Mouse (Mus musculus): ENCODE measurements around the gene Zc3h15.
"Not testable (repeated sequence)": the region's sequence is repeated elsewhere in the genome, so short reads cannot be mapped to it uniquely, and the experiment has no call there.

The Zc3h15 gene

DNA sequence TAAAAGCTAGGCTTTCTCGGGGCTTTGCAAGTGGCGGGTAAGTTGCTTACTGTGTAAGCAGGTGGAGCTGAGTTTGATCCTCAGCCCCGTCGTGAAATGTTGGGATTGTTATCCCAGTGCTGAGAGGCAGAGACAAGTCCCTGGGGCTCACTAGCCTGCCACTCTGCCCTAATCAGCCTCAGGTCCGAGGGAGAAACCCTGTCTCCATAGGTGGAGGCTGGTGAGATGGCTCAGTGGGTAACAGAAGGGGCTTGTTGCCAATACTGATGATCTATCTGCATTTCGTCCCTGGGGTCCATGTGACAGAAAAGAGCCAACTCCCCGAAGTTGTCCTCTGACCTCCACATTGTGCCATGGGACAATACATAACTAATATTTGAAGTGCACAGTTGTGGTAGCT is 30.2 kb downstream of the Zc3h15 start:
- no peak for DNase-seq (ENCODE audit: extremely low spot score)

- no peak for DNase-seq (ENCODE audit: extremely low spot score)
These were observed 30.7 kb downstream of the Zc3h15 start for GRCm38 (mm10) chr2:83674896-83675295.

DNA sequence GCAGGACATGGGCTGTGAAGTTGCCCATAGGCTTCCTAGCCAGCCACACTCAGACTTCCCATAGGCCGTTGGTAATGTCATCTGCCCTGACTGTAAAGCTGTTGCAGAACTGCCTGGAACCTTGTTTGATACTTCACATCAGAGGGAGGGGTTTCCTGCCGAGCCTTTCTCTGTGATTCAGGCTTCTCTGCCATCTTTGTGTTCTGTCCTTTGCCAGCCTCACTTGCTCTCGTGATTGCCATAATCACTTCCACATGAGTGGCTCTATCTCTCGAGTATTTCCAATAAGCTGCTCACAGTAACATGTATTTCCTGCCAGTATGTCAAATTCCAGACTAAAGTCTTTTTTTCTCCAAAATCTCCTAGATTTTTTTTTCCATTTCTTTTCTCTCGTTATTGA is 31.4 kb downstream of the Zc3h15 start:
- no peak for DNase-seq (ENCODE audit: extremely low spot score)

DNA sequence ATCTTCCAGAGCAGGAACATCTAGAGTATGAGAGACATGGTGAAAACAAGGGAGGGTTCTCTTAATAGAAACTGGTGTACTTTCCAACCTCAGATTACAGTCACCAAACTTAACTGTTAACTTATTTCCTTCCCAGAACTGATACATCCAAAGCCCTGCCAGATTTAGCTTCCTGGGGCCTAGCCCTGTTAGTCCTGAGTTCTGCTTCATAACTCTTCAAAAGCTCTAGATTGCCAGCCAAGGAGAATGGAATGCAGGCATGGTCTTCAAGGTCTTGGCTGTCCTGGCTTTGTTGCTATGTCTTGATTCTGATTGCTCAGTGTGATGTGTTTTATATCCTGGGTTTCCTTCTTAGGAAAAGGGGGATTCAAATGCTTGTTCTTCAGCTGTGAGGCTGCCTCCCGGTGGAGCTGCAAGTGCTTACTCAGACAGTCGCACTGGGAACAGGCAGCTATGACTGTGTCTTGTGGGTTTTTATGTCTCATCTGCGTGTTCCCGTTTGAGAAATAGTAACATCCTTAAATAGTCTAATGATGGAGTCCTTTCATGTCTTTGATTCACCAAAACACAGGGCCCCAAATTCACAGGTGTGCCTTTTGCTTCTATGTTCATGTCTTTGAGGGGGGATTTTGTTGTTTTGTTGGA is 32.1 kb downstream of the Zc3h15 start:
- no peak for DNase-seq (ENCODE audit: extremely low spot score)

GRCm38 (mm10) chr2:83681332-83681731 is 37.1 kb downstream of the Zc3h15 start:
- no peak for DNase-seq (ENCODE audit: extremely low spot score)

DNA sequence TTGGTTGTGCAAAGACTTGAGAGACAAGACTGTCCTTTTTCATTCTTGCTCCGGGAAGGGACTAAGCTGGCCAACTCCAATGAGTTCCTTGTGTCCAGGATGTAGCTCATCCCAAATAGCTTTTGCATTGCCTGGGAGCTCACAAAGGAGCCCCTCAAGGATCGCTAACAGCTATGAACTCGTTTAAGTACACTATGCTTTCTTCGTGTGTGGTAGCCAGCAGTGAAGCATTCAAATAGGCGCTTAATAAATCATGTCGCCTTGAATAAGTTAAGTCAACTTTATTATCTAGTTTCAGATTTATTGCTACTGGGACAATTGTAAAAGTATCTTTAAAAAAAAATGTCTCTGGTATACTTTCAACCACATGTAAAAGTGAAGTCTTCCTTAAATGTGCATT is 37.5 kb downstream of the Zc3h15 start:
- no peak for DNase-seq (ENCODE audit: extremely low spot score)

DNA sequence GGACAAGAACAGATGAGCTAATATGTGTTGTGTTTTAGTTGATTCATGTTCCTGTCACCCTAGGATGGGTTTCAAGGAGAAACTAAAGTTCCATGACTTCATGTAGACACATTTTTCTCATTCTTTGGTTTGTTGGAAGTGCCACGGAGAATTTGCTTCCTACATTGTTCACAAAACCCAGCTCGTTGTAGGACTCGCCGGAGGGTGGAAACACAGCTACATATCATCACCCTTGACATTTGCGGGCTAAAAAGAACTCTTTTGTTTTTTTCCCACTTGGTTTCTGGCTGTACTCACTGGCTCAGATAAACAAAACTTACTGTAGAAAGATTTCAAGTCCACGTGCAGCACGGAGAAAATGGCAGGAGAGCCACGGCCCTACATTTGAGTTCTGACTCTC is 38.0 kb downstream of the Zc3h15 start:
- no peak for DNase-seq (ENCODE audit: extremely low spot score)

DNA sequence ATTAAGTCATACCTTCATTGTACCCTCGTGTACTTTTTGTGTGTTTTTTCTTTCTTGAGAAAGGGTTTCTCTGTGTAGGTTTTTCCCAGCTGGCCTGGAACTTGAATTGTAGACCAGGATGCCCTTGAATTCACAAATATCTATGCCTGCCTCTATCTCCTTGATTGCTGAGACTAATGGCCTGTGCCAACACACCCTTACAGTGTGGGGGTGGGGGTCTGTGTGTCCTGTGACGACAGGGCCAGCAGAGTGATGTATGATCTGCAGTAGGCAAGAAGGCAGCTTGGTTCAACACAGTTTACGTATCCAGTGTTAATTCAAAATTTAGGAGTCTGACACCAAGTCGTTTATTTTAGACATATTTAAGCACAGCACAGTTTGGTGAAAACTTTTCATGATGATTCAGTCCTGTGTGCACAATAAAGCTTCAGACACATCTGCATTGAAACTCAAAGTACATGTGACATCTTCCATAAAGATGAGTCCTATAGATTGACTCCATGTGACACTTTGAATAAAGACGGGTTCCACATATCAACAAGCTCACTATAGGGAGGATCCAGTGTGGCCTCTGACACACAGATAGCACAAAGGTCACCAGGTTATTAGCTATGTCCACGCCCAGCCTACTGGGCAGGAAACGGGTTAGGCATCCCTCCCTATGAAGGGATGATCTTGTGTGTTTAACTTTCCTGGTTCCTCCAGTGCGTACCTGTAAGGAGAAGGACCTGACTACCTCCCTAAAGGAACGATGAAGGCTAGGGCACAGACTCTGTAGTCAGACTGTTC is 39.7 kb downstream of the Zc3h15 start:
- no peak for DNase-seq (ENCODE audit: extremely low spot score)

- no peak for DNase-seq (ENCODE audit: extremely low spot score)
These were observed 40.5 kb downstream of the Zc3h15 start for GRCm38 (mm10) chr2:83684691-83685090.

DNA sequence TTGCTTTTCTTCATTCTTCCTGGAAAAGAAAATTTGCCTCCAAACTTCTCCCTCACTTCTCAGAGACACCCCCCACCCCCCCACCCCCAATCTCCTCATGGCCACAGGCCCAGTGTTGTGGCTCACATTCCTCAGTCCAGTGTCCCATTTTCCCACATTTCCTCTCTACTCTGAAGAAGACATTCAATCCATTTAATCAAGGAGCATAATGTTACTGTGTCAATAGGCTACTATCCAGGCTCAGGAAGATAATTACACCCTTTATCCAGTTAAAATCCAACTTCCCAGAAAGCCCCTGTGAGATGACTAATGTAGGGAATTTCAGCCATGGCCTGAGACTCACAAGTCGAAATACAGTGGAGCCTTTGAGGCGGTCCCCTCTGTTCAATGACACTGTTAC is 46.1 kb downstream of the Zc3h15 start:
- DNase-seq (ENCODE audit: extremely low spot score): no peak

DNA sequence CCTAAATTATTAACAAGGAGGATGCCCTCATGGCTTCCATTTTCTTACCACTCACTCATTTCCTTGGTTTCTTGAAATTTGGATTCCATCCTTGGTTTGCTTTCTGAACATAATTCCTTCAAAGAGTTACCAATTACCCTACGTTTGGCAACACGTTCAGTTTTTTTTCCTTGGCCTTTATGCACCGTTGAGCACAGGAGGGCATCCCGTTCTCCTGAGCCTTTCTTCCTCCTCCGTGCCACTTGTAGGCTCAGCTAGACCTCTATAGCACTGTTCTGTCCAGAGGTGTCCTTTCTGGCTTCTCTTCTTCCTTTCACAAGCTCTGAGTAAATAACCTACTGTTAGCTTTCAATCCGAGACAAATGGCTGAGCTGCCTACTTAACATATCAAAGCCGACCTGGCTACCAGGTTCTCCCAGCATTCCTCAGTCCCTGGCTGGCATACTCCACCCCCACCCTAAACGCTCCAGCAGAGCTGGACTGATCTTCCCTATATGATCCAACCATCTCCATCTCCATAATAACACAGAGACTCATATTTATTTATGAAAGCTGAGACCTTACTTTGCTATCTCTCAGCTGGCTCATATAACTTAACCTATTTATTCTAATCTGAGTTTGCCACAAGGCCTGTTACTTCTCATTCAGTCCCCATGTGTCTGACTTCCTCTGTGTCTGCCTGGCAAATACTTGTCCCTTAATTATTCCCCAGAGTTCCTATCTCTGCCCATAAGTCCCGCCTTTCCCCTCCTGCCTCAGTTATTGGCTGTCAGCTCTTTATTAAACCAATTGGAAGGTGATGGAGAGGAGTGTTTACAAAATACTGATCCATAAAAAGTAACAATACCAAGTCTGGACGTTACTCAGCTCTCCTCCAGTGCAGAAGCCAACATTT is 48.7 kb downstream of the Zc3h15 start:
- DNase-seq (ENCODE audit: extremely low spot score): no peak

GRCm38 (mm10) chr2:83694061-83694460 is 49.8 kb downstream of the Zc3h15 start:
- DNase-seq (ENCODE audit: extremely low spot score): no peak

- DNase-seq (ENCODE audit: extremely low spot score): no peak
These were observed 51.4 kb downstream of the Zc3h15 start for GRCm38 (mm10) chr2:83695345-83696247.

GRCm38 (mm10) chr2:83698484-83698883 is 54.2 kb downstream of the Zc3h15 start:
- no peak for DNase-seq (ENCODE audit: extremely low spot score)

DNA sequence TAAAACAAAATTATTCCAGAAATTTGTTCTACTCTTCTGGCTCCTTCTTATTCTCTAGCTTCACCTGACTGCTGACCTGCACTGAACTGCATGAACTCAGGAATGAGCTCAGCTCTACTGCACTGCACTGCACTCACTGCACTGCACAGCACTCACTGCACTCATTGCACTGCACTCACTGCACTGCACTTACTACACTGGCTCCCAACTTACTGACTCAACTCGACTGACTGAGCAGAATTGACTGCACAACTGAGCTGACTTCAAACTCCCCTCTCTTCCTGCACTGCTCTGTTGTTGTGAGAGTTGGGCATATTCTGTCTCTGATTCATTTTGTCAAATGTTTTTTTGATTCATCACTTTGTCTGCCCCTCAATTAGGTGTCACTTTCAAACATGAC is 55.1 kb downstream of the Zc3h15 start:
- DNase-seq (ENCODE audit: extremely low spot score): no peak

GRCm38 (mm10) chr2:83700667-83701066 is 56.4 kb downstream of the Zc3h15 start:
- DNase-seq (ENCODE audit: extremely low spot score): no peak

DNA sequence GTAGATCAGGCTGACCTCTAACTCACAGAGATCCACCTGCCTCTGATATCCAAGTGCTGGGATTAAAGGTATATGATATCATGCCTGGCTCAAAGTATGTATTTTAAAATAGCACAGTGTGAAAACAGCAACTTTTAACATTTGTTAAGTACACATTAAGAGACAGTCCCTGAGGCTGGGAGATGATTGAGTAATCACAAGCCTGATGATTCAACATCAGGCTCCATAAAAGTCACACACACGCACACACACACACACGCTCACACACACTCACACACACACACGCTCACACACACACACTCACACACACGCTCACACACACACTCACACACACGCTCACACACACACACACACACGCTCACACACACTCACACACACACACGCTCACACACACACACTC is 58.2 kb downstream of the Zc3h15 start:
- no peak for DNase-seq (ENCODE audit: extremely low spot score)

- no peak for DNase-seq (ENCODE audit: extremely low spot score)
These were observed 61.4 kb downstream of the Zc3h15 start for GRCm38 (mm10) chr2:83705580-83706158.

DNA sequence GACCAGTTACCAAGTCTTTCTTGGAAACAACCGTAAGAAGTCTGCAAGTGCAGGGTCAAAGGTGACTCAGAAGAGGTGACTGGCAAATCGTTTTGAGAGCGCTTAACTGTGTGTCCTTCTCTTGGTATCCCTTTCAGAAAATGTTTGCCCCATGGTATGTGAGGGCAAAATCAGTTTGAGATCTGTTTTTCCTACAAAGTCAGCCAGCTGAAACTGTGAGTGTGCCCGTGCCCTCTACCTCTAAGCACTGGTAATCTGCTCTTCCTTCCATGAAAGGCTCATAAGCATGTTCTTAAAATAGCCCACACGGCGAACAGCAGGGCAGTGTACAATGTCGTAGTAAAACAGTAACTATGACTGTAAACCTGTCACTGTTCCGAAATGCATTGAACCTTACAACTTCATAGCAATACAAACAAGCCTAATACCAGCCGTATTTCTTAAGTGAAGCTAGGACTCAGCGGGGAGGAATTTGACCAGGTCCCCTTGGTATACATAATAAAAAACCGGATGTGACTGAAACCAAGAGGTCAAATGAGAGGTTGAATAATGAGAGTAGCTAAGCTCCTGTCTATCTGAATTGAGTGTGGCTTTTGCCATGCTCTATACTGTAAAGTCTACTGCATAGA is 65.8 kb downstream of the Zc3h15 start:
- no peak for DNase-seq (ENCODE audit: extremely low spot score)

GRCm38 (mm10) chr2:83713281-83713680 is 69.0 kb downstream of the Zc3h15 start:
- not testable (repeated sequence) for DNase-seq (ENCODE audit: extremely low spot score)

- DNase-seq (ENCODE audit: extremely low spot score): no peak
These were observed 69.7 kb downstream of the Zc3h15 start for GRCm38 (mm10) chr2:83713946-83714345.

Measured in embryo, embryonic 9.5 days (tissue).